Mouse (Mus musculus) stomach, postnatal 0 days (tissue): Measurements from ENCODE around the gene Hnrnpa2b1.

Experiments used
- CTCF ChIP-seq: IDR thresholded peaks from 2 replicates; pipeline ENCODE4 v1.5.1; 2016; ENCODE audit warnings: antibody characterized with exemption, low read depth, mild to moderate bottlenecking, moderate library complexity
- EP300 ChIP-seq: optimal IDR thresholded peaks from 2 replicates; pipeline ENCODE3; 2016; ENCODE audit warnings: antibody characterized with exemption

DNA sequence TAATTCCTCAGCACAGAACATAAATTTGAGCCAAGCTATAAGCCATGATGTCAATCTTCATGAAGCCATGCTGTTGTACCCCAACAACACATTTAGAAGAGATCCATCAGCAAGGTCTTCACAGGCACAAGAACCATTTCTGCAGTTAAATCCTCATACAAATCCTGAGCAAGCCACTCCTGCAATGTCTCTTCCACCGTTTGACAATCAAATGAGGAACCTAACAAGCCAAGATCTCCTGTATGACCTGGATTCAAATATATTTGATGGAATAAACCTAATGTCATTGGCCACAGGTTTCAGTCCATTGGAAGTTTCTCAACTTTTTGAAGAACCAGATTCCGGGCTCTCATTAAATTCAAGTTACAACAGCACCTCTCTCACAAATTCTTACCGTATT is 12.4 kb downstream of the Hnrnpa2b1 start:
- TF ChIP-seq CTCF (no peak), EP300 (no peak)
